Mouse (Mus musculus): Measurements from ENCODE around the gene Vat1.
A peak's percentile ranks its signal among the peaks of the same experiment; 100 is the strongest.
"Not testable (repeated sequence)": the region's sequence is repeated elsewhere in the genome, so short reads cannot be mapped to it uniquely, and the experiment has no call there.

Gene Vat1

GRCm38 (mm10) chr11:101465101-101465868 is 745 bp downstream of the Vat1 start:
- peak; percentile 45 to 68 for DNase-seq

- peak; percentile 48 to 58 for DNase-seq
These were observed 1.6 kb downstream of the Vat1 start, which contains the start of gene Rnd2 for GRCm38 (mm10) chr11:101464211-101465100. Gene Rnd2, plus strand, starts transcription at chr11:101464999.

DNA sequence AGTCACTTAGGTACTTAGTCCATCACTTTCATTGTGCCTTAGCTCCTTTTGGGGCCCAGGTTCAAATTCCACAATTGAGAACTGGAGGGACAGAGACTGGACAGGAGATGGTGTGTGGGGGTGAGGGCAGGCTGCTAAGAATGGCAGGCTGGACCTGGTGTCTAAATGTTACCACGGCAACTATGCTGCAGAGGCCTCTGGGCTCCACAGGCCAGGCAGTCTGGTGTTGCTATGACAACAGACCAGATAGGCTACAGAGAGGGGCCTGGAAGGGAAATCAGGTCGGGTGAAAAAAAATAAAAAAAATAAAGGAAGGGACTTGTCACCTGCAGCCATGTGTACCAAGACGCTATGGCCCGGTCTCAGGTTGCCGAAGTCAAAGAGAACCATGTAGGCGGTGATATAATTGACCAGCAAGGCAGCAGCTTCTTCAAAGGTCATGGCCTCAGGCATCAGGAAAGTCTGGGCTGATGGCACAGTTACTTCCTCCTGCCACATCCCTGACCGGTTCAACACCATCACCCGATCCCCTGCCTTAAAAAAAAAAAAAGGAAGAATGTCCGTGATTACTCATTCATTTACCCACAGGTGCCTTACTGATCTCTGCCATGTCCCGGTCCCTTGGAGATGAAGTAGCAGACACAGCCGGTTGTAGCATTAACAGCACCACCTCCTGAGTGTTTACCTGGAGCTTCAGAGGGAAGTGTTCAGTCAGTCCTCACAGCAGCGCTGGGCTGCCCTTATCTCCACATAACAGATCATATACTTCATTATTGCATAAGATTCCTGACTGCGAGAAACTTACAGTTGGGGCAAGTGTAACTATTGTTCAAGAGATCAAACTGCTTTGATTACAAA is 3.2 kb downstream of the Vat1 start:
- no peak for DNase-seq

DNA sequence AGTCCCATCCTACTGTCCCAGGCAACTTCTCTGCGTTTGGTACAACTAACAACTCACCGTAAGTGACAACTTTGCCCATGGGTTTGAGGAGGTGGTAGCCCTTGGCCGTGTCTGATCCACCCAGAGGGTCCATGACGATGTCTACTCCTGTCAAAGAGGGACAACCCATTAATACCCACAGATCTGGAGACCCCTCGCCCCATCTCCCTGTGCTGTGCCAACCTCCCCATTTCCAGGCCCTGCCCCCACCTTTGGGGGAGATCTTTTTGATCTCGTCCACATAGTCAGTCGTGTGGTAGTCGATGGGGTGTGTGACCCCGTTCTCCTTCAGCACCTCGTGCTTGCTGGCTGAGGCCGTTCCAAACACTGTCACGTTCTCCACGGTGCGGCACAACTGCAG is 3.9 kb downstream of the Vat1 start:
- DNase-seq, result no peak

GRCm38 (mm10) chr11:101460321-101460720 is 5.7 kb downstream of the Vat1 start:
- DNase-seq, result no peak

GRCm38 (mm10) chr11:101459716-101460115 is 6.3 kb downstream of the Vat1 start:
- peak; percentile 61 to 67 for DNase-seq

GRCm38 (mm10) chr11:101458217-101458616 is 7.8 kb downstream of the Vat1 start:
- DNase-seq, result no peak

DNA sequence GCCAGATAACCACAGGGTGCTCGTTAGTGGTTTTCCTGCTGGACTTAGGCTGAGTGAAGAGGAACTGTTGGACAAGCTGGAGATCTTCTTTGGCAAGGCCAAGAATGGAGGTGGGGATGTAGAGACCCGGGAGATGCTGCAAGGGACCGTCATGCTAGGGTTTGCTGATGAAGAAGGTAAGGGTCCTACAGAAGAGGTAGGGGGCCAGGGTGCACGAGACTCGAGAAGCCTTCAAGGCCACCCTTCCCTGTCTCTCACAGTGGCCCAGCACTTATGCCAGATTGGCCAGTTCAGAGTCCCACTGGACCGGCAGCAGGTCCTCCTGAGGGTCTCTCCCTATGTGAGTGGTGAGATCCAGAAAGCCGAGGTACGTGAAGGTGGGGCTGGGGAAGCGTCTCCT is 8.4 kb downstream of the Vat1 start:
- DNase-seq, result no peak

GRCm38 (mm10) chr11:101455627-101456026 is 10.4 kb downstream of the Vat1 start:
- no peak for DNase-seq

DNA sequence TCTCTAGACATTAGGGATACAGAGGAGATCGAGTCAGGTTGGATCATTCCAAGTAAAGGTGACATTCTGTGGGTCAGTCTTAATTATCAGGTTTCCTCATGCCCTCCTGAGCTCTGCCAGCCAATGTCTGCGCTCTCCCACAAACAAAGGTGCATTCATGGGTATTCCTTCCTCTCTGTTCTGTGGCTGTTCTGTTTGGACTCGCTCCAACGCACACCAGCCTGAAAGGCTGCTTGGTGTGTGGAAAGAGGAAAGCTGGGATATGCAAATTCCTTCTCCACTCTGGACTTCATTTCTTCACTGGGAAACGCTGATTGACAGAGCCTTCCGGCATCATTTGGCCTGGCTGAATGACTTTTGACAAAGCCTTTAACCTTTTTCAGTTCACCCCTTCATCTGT is 11.3 kb downstream of the Vat1 start:
- no peak for DNase-seq

DNA sequence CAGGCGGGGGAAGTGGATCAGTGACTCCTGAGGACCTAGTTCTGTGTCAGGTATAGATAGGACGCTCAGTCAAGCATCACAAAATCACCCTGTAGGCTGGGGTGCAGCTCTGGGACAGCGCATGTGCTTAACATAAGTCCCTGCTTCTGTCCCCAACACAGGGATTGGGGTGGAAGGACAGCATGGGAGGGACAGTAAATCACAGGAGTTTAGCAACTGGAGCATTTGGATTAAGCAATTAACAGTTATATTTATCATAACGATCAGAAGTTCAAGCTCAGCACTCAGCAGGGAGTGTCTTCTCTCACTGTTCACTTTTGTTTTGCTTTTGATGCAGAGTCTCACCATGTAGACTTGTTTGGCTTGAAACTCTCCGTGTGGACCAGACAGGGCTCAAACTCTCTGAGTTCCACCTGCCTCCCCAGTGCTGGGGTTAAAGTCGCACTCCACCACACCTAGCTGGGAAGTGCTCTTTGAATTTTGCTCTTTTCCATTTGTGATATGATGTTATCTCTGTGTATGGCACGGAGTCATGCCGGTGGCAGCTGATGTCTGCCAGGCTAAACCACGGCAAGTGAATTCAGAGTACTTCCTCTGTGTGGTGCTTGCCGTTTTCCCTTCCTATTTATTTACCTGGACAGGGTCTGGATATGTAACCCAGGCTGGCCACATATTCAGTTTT is 13.8 kb downstream of the Vat1 start:
- no peak for DNase-seq

DNA sequence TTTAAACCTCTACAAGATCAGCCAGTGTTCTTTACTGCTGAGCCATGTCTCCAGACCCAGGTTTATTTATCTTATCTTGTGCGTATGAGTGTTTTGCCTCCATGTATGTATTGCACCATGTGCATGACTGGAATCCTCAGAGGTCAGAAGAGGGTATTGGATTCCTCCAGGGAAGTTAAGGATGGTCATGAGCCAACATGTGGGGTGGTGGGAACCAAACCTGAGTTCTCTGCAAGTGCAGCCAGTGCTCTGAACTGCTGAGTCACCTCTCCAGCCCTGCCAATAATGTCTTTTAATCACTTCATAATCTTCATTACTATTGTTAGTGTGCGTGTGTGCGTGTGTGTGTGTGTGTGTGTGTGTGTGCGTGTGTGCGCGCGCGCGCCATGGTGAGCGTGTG is 14.5 kb downstream of the Vat1 start:
- DNase-seq, result no peak

DNA sequence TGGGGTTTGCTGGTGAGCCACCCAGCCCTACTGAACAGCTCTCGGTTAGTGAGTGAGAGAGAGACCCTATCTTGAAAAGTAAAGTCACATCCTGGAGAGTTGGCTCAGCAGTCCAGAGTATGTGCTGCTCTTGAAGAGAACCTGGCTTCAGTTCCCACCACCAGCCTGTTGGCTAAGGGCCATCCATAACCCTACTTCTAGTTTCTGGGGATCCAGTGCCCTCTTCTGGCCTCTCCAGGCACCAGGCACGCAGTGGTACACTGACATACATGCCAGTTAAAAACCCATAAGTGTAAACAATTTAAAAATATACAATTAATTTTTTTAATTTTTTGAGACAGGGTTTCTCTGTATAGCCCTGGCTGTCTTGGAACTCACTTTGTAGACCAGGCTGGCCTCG is 15.6 kb downstream of the Vat1 start:
- DNase-seq, result peak in 1 of 2 experiments; percentile 53

GRCm38 (mm10) chr11:101449596-101449995 is 16.4 kb downstream of the Vat1 start:
- not testable (repeated sequence) for DNase-seq

DNA sequence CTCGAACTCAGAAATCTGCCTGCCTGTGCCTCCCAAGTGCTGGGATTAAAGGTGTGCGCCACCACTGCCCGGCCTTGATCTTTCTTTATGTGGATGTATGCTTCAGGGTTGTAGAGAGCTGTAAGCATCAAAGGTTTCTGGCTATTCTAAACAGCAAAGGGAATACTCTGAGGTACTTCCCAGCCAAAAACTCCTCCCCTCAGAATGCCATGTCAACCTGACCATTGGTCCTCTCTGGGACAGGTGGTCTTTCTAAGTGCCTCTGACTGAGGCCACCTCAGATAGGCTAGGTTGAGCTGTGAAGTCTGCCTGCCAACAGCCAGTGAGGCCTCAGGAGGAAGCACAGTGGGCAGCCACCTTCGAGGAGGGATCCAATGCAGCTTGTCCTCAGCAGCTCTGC is 17.1 kb downstream of the Vat1 start:
- DNase-seq, result no peak

DNA sequence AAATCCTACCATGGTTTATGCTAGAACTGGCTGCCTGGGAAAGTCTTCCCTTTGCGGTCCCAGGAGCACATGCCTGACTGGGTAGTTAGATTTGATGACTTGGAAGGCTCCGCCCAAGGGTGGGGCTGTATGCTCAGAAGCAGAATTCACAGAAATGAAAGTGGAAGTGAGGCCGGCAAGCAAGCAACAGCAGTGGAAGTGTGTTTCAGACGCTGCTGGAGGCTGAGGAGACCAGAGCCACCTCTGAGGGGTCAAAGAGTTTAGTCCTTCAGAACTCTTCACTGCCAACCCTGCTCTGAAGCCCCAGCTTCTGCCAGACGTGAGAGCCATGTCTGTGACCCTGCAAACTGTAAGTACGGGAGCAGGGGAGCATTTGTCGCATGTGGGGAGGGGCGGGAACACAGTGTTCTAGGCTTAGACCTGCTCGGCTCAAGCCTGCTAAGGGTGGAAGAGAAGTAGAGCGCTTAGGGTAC is 17.7 kb downstream of the Vat1 start, which contains the start of gene Ifi35:
TSS of gene Ifi35 (plus strand) at position 134 of the 473 bp plus-strand sequence.
- peak; percentile 91 for DNase-seq

GRCm38 (mm10) chr11:101447786-101448185 is 18.2 kb downstream of the Vat1 start:
- no peak for DNase-seq

GRCm38 (mm10) chr11:101446860-101447259 is 19.2 kb downstream of the Vat1 start:
- DNase-seq, result not testable (repeated sequence)

DNA sequence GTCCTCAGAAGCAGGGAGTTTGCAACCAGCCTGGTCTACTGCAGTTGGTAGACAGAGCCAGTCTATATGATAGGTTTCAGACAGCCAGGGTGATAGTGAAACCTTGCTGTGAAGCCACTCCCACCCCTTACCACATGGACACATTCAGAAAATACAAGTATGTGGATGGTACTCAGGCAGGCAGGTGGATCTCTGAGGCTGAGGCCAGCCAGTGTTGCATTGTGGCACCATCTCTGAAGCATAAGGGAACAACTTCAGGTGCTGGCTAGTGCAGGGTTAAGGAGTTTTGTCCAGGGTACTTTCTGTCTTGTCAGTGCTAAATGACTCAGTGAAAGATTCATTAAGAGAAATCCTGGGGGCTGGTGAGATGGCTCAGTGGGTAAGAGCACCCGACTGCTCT is 19.7 kb downstream of the Vat1 start:
- DNase-seq, result no peak

GRCm38 (mm10) chr11:101442760-101443159 is 23.3 kb downstream of the Vat1 start:
- no peak for DNase-seq

DNA sequence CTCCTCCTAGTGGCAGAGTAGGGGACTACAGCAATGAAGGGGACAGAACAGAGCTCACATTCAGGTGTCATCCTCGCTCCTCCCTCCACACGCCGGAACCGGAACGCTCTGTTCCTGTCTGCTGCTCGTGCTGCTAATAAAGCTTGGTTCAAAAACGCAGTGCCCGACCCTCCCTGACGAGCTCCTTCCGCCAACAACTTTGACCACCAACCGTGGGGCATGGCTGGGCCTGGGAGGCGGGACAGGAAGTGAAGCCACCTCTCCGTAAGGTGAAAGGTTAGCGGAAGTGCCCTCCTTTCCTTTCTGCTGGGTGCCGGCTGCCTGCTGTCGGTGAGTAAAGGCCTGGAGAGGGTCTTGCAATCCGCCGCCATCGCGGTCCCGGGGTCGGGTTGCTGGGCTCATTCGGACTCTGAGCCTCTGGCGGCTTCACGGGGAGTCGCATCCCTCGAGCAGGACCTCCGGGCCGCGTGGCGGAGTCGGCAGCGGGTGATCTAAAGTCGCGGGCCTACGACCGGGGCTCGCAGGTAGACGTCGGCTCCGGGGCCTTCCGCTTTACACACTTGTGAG is 23.8 kb downstream of the Vat1 start, which contains the start of gene Rpl27:
TSS of gene Rpl27 (plus strand) at position 172 of the 567 bp plus-strand sequence.
- peak; percentile 96 to 99 for DNase-seq
